Mouse (Mus musculus) embryonic fibroblast, embryonic 13.5 days (primary cell): ENCODE data around the gene Slc44a1. TPM values are rescaled to one million over a fixed set of nuclear protein-coding genes. Genes with fewer than 3 reads are reported as not detected.
A peak's percentile ranks its signal among the peaks of the same experiment; 100 is the strongest.

Experiments used
- H3K27ac ChIP-seq: 2 replicates; pipeline ENCODE4 v1.5.1; 2012; ENCODE audit warnings: low read length, control low read depth, inconsistent platforms; ENCODE audit not compliant: insufficient read depth
- H3K4me1 ChIP-seq: 2 replicates; pipeline ENCODE4 v1.6.1; 2011; ENCODE audit warnings: low read length; ENCODE audit not compliant: control insufficient read depth, insufficient read depth
- H3K4me3 ChIP-seq: 2 replicates; pipeline ENCODE4 v1.5.1; 2011; ENCODE audit warnings: mild to moderate bottlenecking, control low read depth, low read length; ENCODE audit not compliant: insufficient read depth
- CTCF ChIP-seq: IDR thresholded peaks from 2 replicates; pipeline ENCODE4 v1.5.1; 2011; ENCODE audit warnings: mild to moderate bottlenecking, control low read depth, low read length, moderate library complexity, borderline replicate concordance; ENCODE audit not compliant: insufficient read depth
- POLR2A ChIP-seq: IDR thresholded peaks from 2 replicates; pipeline ENCODE4 v1.6.1; 2011; ENCODE audit warnings: low read depth, mild to moderate bottlenecking, control low read depth, low read length, moderate library complexity
- polyA plus RNA-seq: library from polyadenylated mRNA; stranded (reverse); fragments of >200 nt; gene quantifications from 2 replicates; pipeline ENCODE4 v1.2.4, GENCODE M21; 2011; ENCODE audit warnings: low read depth; ENCODE audit not compliant: missing spikeins, insufficient read length

The Slc44a1 gene
- polyA plus RNA-seq, 1 experiment = 59.0 TPM

- no peaks in the 10 kb centered on the region for H3K4me1 ChIP-seq
- TF ChIP-seq CTCF (no peak), POLR2A (no peak)
- H3K4me3 ChIP-seq = no peak overlapping the region
- no peak overlapping the region for H3K27ac ChIP-seq
Measured at GRCm38 (mm10) chr4:53621084-53621483, 180.9 kb downstream of the Slc44a1 start.

- no peak for TF ChIP-seq CTCF
- no peak for TF ChIP-seq POLR2A
- no peaks in the 10 kb centered on the region for H3K4me1 ChIP-seq
- H3K27ac ChIP-seq = no peak overlapping the region
- H3K4me3 ChIP-seq = no peak overlapping the region
Measured at GRCm38 (mm10) chr4:53621490-53621889, 181.3 kb downstream of the Slc44a1 start.

DNA sequence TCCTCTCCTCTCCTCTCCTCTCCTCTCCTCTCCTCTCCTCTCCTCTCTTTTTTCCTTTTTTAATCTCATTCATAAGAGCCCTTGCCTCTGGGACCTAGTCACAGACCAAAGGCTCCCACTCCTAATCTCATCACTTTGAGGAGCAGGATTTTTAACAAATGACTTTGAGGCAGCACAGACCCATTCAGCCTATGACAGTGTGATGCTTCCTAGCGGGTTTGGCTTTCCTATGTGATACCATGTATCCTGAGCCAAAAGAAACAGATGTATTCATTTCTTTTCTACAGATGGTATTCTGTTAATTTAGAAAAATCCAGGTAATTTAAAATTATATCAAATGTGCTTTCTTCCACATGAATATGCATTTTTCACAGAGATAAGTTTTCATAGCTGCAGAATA, 183.5 kb downstream of the Slc44a1 start:
- no peak for TF ChIP-seq CTCF
- TF ChIP-seq POLR2A = no peak

DNA sequence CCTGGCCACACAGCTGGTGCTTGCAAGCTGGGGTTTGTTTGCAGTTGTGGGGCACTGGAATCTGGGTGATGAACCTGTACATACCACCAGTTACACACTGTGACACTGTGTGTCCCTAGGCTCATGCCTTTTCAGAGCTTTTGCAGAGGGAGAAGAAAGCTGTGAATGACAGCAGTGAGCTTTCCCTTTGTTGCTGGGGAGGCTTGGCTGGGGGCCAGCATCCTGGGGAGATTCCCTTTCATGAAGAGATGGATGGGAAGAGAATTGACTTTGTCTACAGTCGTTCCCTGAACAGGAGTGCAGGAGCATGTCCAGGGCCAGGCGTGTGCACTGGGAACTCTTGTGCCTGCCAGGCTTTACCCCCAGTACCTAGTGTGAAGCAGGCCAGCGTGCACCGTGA, 184.6 kb downstream of the Slc44a1 start:
- TF ChIP-seq CTCF = no peak
- TF ChIP-seq POLR2A = no peak
- no peaks in the 10 kb centered on the region for H3K4me1 ChIP-seq
- H3K4me3 ChIP-seq = no peak overlapping the region
- H3K27ac ChIP-seq = no peak overlapping the region

More for the DNA sequence above, 183.5 kb downstream of the Slc44a1 start:
- no peak overlapping the region for H3K27ac ChIP-seq
- H3K4me3 ChIP-seq = no peak overlapping the region
- no peaks in the 10 kb centered on the region for H3K4me1 ChIP-seq

DNA sequence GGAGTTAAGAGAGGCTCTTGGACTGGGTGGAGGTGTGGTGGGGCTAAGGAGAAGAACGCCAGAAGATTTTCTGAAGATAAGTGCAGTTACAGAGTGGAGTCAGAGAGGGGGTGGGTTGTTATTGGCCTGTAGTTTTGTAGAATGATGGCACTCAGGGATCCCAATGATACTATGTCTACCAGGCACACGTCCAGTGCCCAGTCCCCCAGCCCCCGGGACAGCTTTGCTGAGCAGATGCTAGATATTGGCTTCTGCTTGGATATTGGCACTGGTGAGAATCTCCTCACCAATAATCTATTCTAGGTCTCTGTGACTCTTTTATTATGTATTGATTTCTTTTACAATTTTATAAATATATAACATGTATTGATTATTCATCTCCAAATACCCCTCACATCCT, 185.1 kb downstream of the Slc44a1 start:
- Histone ChIP-seq H3K27ac (no peak overlapping the region), H3K4me3 (no peak overlapping the region), H3K4me1 (no peaks in the 10 kb centered on the region)
- no peak for TF ChIP-seq POLR2A
- TF ChIP-seq CTCF = no peak

- Histone ChIP-seq H3K27ac (no peak overlapping the region), H3K4me1 (no peaks in the 10 kb centered on the region), H3K4me3 (no peak overlapping the region)
- no peak for TF ChIP-seq CTCF
- no peak for TF ChIP-seq POLR2A
Measured at GRCm38 (mm10) chr4:53628924-53629323, 188.7 kb downstream of the Slc44a1 start.

GRCm38 (mm10) chr4:53630963-53631315, 190.7 kb downstream of the Slc44a1 start:
- TF ChIP-seq POLR2A (no peak), CTCF (no peak)
- Histone ChIP-seq H3K4me3 (peak overlapping the region; percentile 97), H3K27ac (no peak overlapping the region)

DNA sequence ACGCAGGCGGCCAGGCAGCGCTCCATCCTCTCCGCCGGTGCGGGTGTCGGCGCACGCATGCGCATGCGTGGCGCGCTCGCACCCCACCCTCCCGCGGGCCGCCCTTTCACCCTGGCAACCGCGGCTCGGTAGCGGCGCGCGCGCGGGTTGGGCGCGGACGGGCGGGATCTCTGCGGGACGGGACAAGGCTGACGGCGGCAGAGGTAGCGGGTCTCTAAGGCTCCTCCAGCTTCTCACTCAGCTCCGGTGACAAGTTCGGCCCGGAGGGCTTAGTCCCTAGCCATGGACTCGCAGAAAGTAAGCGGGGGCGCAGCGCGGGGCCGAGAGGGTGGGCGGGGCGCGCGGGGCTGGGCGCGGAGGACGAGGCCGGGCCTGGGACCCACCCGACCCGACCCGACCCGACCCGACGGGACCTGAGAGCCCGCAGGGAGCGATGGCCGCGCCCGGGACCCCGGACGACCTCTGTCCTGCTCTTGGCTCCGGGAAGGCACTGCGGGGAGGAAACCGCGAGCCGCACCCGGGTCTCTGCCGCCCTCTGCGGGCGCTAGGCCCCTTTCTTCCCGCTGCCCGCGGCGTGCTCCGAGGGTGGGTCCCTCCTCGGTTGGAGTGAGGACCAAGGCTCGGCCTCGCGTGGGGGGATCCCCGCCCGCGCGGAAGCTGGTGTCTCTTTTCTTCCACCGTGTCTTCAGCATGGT, 191.2 kb downstream of the Slc44a1 start, which contains the start of gene Fsd1l:
Gene Fsd1l (plus strand): TSS at position 156 of the 695 bp plus-strand sequence.
- TF ChIP-seq CTCF = no peak
- peak; percentile 68 for TF ChIP-seq POLR2A
- Histone ChIP-seq H3K4me1 (no peaks in the 10 kb centered on the region), H3K27ac (no peak within 1 kb of the TSS), H3K4me3 (peak within 1 kb of the TSS; percentile 97)

More at GRCm38 (mm10) chr4:53630963-53631315, 190.7 kb downstream of the Slc44a1 start:
- H3K4me1 ChIP-seq = no peaks in the 10 kb centered on the region

DNA sequence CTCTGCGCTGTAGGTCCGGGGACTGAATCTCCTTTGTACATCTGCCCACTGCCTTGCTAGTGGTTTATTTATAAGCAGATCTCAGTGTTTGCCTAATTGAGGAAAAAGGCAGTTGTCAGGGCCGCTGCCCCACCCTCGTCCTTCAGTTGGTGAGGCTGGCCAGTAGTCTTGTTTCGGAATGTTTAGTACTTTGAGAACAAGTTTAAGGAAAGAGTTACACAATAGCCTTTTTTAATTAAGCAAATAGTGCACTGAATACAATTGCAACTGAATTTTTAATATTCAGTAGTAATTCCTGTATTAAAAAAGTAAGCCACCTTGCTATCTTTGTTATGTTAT, 191.8 kb downstream of the Slc44a1 start:
- H3K4me3 ChIP-seq = peak overlapping the region; percentile 97
- TF ChIP-seq CTCF = no peak
- no peak for TF ChIP-seq POLR2A
- H3K4me1 ChIP-seq = no peaks in the 10 kb centered on the region
- no peak overlapping the region for H3K27ac ChIP-seq

DNA sequence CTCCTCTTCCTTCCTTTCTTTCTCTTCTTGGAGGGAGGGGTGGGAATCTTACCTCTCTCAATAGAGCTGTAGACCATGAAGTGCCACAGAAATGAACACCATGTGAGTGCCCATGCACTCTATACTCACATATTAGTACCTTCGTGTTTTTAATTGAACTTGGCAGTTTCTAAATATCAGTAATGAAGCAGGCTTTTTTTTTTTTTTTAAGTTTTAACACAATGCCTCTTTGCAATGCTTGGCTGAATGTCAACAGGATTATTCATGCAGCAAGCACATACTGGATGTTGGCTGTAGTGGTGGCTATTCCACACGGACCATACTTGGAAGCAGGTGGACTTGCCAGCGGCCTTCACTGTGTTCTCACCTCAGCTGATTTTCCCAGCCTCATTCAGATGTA, 195.1 kb downstream of the Slc44a1 start:
- Histone ChIP-seq H3K27ac (no peak overlapping the region), H3K4me1 (no peaks in the 10 kb centered on the region), H3K4me3 (no peak overlapping the region)
- TF ChIP-seq POLR2A (no peak), CTCF (no peak)

- TF ChIP-seq CTCF (no peak), POLR2A (no peak)
- Histone ChIP-seq H3K27ac (no peak overlapping the region), H3K4me3 (no peak overlapping the region), H3K4me1 (no peaks in the 10 kb centered on the region)
Measured at GRCm38 (mm10) chr4:53637269-53637909, 197.2 kb downstream of the Slc44a1 start.
